Mouse (Mus musculus) macrophage (primary cell): Measurements from ENCODE around the gene Jup. TPM values are rescaled to one million over a fixed set of nuclear protein-coding genes. Genes with fewer than 3 reads are reported as not detected.
"Not testable (repeated sequence)": the region's sequence is repeated elsewhere in the genome, so short reads cannot be mapped to it uniquely, and the experiment has no call there.

Experiments
- H3K27ac ChIP-seq: fragments of 350-480 bp; formaldehyde crosslinking; 2 replicates; pipeline ENCODE4 v1.9.0; 2021
- H3K36me3 ChIP-seq: fragments of 350-480 bp; formaldehyde crosslinking; 2 replicates; pipeline ENCODE4 v1.9.0; 2021; ENCODE audit errors: inconsistent target
- H3K4me3 ChIP-seq: fragments of 350-480 bp; formaldehyde crosslinking; 2 replicates; pipeline ENCODE4 v1.9.0; 2021; ENCODE audit errors: inconsistent target
- H3K79me2 ChIP-seq: fragments of 350-480 bp; formaldehyde crosslinking; 2 replicates; pipeline ENCODE4 v1.9.0; 2021; ENCODE audit errors: inconsistent target
- WGBS: methylation state at CpG from one replicate; pipeline ENCODE4 v1.1.7; 2026; ENCODE audit warnings: inconsistent platforms; ENCODE audit not compliant: missing documents; 5-methylcytosine and 5-hydroxymethylcytosine counted together
- polyA plus RNA-seq: library from polyadenylated mRNA; stranded (reverse); fragments of 250-400 nt; gene quantifications from 3 replicates; pipeline ENCODE4 v1.2.4, GENCODE M21; 2018; ENCODE audit warnings: inconsistent platforms

Jup gene
- polyA plus RNA-seq, 1 experiment from 2014 or later = 3.1 TPM

DNA sequence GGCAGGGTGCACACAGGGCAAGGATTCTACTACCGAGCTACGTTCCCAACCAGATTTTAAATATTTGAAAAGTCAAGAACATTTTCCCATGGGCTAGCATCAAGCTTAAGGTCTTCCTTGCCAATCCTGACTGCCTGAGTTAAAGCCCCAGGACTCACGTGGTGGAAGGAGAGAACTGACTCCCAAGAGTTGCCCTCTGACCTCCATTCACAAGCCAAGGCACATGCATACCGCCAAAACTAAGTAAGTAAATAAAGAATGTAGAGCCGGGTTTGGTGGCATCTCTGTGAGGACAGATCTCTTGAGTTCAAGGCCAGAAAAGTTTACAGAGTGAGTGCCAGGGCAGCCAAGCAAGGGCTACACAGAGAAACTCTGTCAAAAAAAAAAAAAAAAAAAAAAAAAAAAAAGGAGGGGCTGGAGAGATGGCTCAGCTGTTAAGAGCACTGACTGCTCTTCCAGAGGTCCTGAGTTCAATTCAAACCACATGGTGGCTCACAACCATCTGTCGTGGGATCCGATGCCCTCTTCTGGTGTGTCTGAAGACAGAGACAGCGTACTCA lies 66.7 kb downstream of the Jup start:
- not testable (repeated sequence) for H3K27ac ChIP-seq, H3K4me3 ChIP-seq, H3K36me3 ChIP-seq, H3K79me2 ChIP-seq
- WGBS = 86% methylated on average over 8 of the region's 8 CpGs

DNA sequence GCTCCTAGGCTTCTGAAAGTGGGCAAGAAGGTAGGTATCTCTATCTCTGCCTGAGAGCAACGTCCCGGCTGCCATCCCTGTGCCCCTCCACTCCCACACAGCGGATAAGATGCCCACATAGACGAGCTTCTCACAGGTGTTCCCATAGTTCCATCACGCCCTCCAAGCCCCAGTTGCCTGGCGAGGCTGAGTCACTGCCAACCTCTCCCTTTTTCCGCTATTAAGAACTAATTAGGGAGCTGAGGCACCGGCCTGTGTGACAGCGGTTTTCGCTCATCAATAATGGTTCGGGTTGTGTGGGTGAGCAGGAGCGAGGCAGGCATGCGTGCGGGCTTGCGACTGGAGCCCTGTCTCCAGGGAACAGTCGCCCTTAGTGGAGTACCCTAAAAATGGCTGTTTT lies 67.3 kb downstream of the Jup start:
- 82% methylated on average over 16 of the region's 16 CpGs for WGBS
- H3K36me3 ChIP-seq = no peaks in the 10 kb centered on the region

DNA sequence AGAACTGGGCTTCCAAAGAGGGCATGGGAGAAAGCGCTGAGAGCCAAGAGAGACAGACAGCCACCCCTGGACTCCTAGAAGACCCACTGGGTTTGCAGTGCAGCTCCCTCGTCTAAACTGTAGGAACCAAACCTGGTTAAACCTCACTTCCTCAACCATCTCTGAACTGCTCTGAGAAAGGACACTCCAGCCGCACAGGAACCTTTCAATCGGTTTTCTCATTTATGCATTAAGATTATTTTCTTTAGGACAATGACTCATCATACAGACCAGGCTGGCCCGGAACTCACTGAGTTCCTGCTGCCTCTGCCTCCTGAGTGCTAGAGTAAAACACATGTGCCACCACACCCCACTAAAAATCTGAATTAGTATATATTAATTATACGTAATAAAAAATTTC lies 69.8 kb downstream of the Jup start:
- WGBS = 36% methylated on average over 6 of the region's 6 CpGs
- Histone ChIP-seq H3K4me3 (no peak overlapping the region), H3K27ac (no peak overlapping the region), H3K79me2 (no peaks in the 10 kb centered on the region), H3K36me3 (no peaks in the 10 kb centered on the region)

More for the DNA sequence above, 67.3 kb downstream of the Jup start:
- Histone ChIP-seq H3K79me2 (no peaks in the 10 kb centered on the region), H3K27ac (no peak overlapping the region), H3K4me3 (no peak overlapping the region)

DNA sequence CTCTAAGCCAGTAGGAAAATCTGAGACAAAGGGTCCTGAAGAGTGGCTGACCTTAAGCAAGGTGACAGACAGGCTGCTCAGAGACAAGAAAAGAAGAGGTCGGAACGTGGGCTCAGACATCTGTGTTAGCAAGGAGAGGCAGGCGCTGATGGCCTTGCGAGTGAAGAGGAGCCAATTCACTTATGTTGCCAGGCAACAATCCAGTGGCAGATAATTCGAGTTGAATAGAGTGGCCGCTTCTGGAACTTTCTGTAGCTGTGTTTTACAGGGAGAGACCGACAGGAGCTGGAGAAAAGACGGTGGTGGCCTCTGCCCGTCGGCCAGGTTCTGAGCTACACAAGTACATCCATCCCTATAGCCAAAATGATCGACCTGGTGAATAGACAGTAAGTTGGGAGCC lies 70.2 kb downstream of the Jup start:
- no peaks in the 10 kb centered on the region for H3K36me3 ChIP-seq
- H3K27ac ChIP-seq = no peak overlapping the region
- no peaks in the 10 kb centered on the region for H3K79me2 ChIP-seq
- H3K4me3 ChIP-seq = no peak overlapping the region
- WGBS = 92% methylated on average over 11 of the region's 11 CpGs

DNA sequence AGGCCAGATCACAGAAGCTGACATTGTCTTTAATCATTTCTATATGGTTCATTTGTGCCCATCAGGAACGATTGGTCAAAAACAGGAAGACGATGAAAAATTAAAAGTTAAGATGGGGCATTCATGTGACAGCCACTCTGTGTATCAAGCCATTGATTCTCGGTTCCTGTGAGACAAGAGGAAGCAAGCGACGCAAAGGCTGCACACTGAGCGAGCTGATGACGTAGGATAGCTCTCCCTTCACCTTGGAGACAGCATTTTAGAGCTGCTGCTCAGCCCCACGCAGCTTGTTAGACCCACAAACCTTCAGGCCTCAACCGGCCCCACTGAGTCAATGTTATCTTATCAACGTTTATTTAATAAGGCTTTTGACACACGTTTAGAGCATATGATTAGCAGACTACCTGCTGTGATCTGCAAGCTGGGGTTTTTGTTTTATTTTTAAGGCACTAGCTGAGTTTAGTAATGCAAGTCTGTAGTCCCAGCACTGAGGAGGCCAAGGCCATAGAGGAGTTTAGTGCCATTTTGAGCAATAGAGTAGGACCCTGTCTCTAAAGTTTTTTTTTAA lies 72.4 kb downstream of the Jup start:
- Histone ChIP-seq H3K36me3 (no peaks in the 10 kb centered on the region; the same call in 1 of the 2 replicates), H3K79me2 (peaks cover 18% of the 10 kb centered on the region), H3K27ac (no peak overlapping the region), H3K4me3 (no peak overlapping the region)
- WGBS = 93% methylated on average over 11 of the region's 11 CpGs

DNA sequence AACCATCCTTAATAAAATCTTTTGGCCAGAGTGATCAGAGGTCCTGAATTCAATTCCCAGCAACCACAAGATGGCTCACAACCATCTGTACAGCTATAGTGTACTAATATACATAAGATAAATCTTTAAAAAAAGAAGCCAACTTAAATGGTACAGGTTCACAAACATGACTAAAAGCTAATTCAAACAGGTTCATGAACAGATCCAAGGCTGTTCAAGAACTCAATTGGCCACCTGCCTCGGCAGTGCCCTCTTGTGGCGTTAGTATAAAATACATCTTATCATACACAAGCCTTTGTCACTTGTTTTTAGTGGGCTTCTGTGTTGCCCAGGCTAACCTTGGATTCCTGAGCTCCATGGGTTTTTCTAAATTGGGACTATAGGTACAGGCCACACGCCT lies 74.0 kb downstream of the Jup start:
- Histone ChIP-seq H3K36me3 (no peaks in the 10 kb centered on the region; the same call in 1 of the 2 replicates), H3K79me2 (peaks cover 18% of the 10 kb centered on the region), H3K27ac (no peak overlapping the region), H3K4me3 (no peak overlapping the region)
- WGBS = 25% methylated on average over 3 of the region's 3 CpGs

DNA sequence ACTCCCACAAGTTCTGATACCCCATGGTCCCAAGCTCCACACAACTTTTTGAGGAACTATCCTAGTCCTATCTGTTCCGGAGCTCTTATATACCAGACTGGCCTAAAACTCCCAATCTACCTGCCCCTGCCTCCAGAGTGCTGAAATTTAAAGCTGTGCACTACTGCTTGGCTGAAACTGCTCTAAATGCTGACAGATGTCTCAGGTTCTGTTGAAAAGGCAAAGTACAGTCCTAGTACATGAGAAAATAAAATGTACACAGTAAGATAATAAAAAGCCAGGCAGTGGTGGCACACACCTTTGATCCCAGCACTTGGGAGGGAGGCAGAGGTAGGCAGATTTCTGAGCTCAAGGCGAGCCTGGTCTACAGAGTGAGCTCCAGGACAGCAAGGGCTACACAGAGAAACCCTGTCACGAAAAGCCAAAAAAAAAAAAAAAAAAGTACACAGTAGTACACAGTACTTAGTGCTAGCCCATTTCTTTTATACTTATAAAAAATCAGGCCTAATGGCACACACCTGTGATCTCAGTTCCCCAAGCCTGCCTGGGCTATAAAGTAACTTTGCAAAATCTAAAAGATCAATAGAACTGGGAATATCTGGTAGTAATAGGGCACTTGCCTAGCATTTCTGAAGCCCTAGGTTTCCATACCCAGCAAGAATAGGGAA lies 74.8 kb downstream of the Jup start:
- H3K27ac ChIP-seq = no peak overlapping the region
- no peaks in the 10 kb centered on the region; the same call in 1 of the 2 replicates for H3K36me3 ChIP-seq
- H3K79me2 ChIP-seq = peaks cover 18% of the 10 kb centered on the region
- 92% methylated on average over 1 of the region's 3 CpGs for WGBS
- H3K4me3 ChIP-seq = no peak overlapping the region

DNA sequence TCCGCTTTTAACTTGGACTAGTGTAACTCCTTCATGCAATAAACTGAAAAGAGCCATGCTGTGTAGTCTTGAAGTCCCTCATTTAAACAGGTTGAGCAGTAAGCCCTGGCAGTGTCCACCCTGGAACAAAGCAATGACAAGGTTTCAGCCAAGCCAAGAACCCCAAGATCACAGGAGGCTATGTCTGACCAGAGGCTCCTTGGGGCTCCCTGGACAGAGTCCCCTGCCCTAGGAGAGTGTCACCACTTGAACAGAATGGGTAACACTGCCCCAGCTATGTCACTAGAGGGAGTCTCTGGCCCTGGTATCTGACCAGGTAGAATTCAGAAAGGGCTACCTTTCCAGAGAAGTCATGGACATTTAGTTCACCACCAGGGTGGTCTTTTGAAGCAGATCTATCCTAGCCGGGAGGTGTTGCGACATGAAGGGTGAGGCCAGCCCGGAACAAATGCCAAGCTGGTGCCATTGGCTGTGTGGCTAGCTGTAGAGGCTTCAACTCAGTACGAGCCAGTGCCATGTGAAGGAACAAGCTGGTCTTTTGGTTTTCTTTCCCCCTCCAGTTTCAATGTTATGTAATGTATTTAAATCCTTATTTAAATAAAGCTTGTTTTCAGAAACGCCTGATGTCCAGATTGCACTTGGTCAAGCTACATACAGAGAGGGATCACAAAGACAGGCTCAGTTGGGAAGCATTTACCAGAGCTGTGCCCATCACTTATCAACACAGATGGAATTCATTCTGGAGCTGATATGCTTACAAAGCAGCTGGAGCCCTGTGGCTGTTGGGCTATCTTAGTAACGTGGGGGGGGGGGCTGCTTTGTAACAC lies 75.9 kb downstream of the Jup start:
- H3K27ac ChIP-seq, H3K4me3 ChIP-seq, H3K36me3 ChIP-seq: not testable (repeated sequence)
- H3K79me2 ChIP-seq = peaks cover 18% of the 10 kb centered on the region
- WGBS = 51% methylated on average over 6 of the region's 7 CpGs

DNA sequence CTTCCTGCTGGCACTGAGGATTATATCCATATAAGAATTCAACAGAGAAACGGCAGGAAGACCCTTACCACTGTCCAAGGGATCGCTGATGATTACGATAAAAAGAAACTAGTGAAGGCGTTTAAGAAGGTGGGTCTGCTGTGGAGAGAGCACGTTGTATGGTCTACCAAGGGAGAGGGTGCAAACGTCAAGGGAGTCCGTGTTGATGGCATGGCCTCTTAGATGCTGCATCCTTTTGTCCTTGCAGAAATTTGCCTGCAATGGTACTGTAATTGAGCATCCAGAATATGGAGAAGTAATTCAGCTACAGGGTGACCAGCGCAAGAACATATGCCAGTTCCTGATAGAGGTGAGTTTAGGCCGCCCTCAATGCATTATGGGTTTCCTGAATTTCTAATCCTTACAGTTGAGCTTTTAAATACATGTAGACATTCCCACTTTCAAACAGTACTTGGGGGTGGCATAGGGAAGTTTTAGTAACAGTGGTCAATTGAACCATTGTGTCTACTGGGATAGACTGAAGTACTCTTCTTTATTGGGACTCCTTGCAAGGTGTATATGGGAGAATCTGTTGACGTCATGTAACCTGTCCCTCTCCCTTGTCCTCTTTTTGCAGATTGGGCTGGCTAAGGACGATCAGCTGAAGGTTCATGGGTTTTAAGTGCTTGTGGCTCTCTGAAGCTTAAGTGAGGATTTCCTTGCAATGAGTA lies 76.7 kb downstream of the Jup start:
- Histone ChIP-seq H3K79me2 (peaks cover 18% of the 10 kb centered on the region), H3K27ac (peak overlapping the region; percentile 64), H3K4me3 (peak overlapping the region; percentile 63)
- 18% methylated on average over 10 of the region's 11 CpGs for WGBS
- H3K36me3 ChIP-seq = not testable (repeated sequence)

DNA sequence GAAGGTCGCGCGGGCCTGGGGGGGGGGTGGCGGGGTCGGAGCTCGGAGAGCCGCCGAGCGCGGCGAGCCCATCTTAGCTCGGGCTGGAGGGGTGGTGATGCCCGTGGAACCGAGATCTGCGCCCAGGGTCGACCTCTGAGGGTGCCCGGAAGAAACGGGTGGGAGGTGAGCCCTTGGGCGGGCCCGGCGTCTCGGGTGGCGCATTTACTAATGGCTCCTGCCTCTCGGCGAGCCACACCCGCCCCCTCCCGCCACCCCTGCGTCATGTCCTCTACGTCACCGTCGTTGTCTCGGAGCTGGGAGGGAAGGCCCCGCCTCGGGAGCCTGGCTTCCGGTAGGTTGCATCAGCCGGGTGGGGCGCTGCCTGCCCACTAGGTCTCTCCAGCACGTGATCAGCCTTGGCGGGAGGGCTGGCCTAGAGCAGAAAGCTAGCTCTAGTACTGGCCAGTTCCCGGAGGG lies 77.4 kb downstream of the Jup start:
- Histone ChIP-seq H3K79me2 (peaks cover 18% of the 10 kb centered on the region), H3K4me3 (peak overlapping the region; percentile 63), H3K36me3 (no peaks in the 10 kb centered on the region; the same call in 1 of the 2 replicates), H3K27ac (peak overlapping the region; percentile 64)
- 2% methylated on average over 40 of the region's 40 CpGs for WGBS

DNA sequence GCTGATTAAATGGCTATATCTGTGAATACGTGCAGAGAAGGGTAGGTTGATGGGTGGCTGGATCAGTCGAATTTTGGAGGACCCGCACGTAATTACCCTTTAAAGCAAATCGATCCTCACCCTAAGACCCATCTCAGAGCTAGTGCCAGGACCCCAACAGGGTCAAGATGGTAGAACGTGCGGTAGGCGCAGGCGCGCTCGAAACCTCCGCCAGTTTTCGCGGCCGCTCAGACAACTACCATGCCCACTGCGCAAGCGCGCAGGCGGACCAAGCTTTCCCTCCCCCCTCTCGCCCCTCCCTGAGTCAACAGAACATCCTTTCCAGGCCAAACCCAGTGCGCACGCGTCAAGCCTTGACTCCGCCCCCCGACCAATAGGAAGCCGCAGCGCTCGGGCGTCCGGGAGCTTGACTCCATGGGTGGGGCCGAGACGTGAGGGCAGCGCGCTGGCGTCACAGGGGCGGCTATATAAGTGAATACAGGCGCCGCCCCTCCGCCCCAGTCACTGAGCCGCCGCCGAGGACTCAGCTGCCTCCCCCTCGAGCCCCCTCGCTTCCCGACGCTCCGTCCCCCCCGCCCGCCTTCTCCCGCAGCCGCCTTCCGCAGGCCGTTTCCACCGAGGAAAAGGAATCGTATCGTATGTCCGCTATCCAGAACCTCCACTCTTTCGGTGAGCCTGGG lies 77.9 kb downstream of the Jup start, which contains the start of gene Eif1:
TSS of gene Eif1 (plus strand) at position 394 of the 680 bp plus-strand sequence.
- H3K36me3 ChIP-seq = no peaks in the 10 kb centered on the region; the same call in 1 of the 2 replicates
- H3K79me2 ChIP-seq = peaks cover 18% of the 10 kb centered on the region
- H3K4me3 ChIP-seq = peak within 1 kb of the TSS; percentile 63
- 2% methylated on average over 46 of the region's 58 CpGs for WGBS
- H3K27ac ChIP-seq = peak within 1 kb of the TSS; percentile 64
